Mouse (Mus musculus) heart, postnatal 0 days (tissue): ENCODE measurements at regions not wholly inside any gene's neighbourhood (a gene's known extent, or its start where the extent isn't known, plus 50 kb on each side); places are given as distances from the start of the nearest gene placed in this dataset.
A peak's percentile ranks its signal among the peaks of the same experiment; 100 is the strongest.

Experiments
- ATAC-seq: fragments of 200-750 bp; cut with Nextera tagmentation; 2 replicates; pipeline ENCODE4 v1.8.0; 2017; ENCODE audit warnings: low read depth, moderate number of reproducible peaks, moderate library complexity; ENCODE audit not compliant: insufficient read depth
- DNase-seq: peaks from one replicate; pipeline ENCODE4 v3.0.0-alpha.2; 2016; ENCODE audit warnings: low spot score
- H3K27ac ChIP-seq: fragments of 300-500 bp; sonication (generic); 2 replicates; pipeline ENCODE4 v1.5.1; 2014; ENCODE audit warnings: low read depth, mild to moderate bottlenecking
- H3K27me3 ChIP-seq: fragments of 300-500 bp; sonication (generic); 2 replicates; pipeline ENCODE4 v1.6.1; 2014; ENCODE audit warnings: low read length, mixed read lengths; ENCODE audit not compliant: control insufficient read depth, insufficient read depth
- H3K36me3 ChIP-seq: fragments of 300-500 bp; sonication (generic); replicated peaks from 2 replicates; pipeline ENCODE4 v1.6.1; 2014; ENCODE audit warnings: low read length, mixed read lengths; ENCODE audit not compliant: control insufficient read depth, insufficient read depth
- H3K4me1 ChIP-seq: fragments of 300-500 bp; sonication (generic); 2 replicates; pipeline ENCODE4 v1.6.1; 2014; ENCODE audit warnings: antibody characterized with exemption; ENCODE audit not compliant: control insufficient read depth, insufficient read depth
- H3K4me2 ChIP-seq: fragments of 300-500 bp; sonication (generic); 2 replicates; pipeline ENCODE4 v1.6.1; 2014; ENCODE audit warnings: low read depth, mild to moderate bottlenecking, low read length, moderate library complexity
- H3K4me3 ChIP-seq: fragments of 300-500 bp; sonication (generic); 2 replicates; pipeline ENCODE4 v1.5.1; 2014; ENCODE audit warnings: low read depth, low read length
- H3K9ac ChIP-seq: fragments of 300-500 bp; sonication (generic); replicated peaks from 2 replicates; pipeline ENCODE4 v1.6.1; 2014; ENCODE audit warnings: low read depth, low read length, mixed read lengths
- H3K9me3 ChIP-seq: fragments of 300-500 bp; sonication (generic); replicated peaks from 2 replicates; pipeline ENCODE4 v1.6.1; 2016; ENCODE audit warnings: low read length; ENCODE audit not compliant: control insufficient read depth
- CTCF ChIP-seq: IDR thresholded peaks from 2 replicates; pipeline ENCODE4 v1.5.1; 2016; ENCODE audit warnings: antibody characterized with exemption, control low read depth, low read depth
- EP300 ChIP-seq: IDR thresholded peaks from 2 replicates; pipeline ENCODE4 v1.6.1; 2016; ENCODE audit warnings: antibody characterized with exemption, low read depth
- WGBS: fragments of 180-500 bp; shearing (Covaris S2); extraction: QIAGEN DNeasy Blood & Tissue Kit; methylation state at CpG from one replicate; pipeline ENCODE4 v1.1.7; 2014; 5-methylcytosine and 5-hydroxymethylcytosine counted together

DNA sequence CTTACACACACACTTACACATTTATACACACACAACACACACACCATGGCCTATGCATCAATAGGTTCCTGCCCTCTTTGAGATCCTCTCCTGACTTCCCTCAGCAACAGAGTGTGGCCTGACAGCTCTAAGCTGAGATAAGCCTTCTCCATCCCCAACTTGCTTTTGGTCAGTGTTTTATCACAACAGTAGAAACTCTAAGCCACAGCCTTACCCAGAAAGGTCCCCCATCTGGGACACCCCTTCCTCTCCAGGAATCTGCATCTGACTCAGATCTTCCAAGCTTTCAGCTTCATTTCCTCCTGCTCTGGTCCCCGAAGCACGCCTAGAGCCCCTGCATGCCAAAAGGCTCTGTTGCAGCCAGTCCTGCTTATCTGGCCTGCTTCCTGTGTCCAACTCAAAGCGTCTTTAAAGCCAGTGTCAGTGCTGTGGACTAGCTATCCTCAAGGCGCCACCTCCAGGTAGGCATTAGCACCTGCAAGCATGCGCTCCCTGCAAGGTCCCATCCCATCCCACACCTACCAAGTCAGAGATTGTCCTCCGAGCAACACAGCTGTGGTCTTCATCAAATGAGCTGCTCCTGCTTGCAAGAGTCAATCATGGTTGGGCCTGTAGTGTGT, 205.5 kb upstream of the Rpl38 start:
- Histone ChIP-seq H3K27ac (no peak overlapping the region), H3K4me3 (no peak overlapping the region), H3K9ac (no peak overlapping the region), H3K4me1 (no peaks in the 10 kb centered on the region; the same call in 1 of the 2 replicates), H3K27me3 (peaks cover 41% of the 10 kb centered on the region), H3K36me3 (no peaks in the 10 kb centered on the region), H3K9me3 (no peaks in the 10 kb centered on the region), H3K4me2 (no peak overlapping the region)
- ATAC-seq: peak; percentile 91
- WGBS: 3% methylated on average over 6 of the region's 6 CpGs
- peak; percentile 87 for DNase-seq
- TF ChIP-seq EP300: no peak
- TF ChIP-seq CTCF: peak; percentile 89

GRCm38 (mm10) chr11:114454876-114455330, 213.4 kb upstream of the Rpl38 start:
- Histone ChIP-seq H3K4me1 (no peaks in the 10 kb centered on the region), H3K4me3 (no peak overlapping the region), H3K9me3 (no peaks in the 10 kb centered on the region), H3K27ac (no peak overlapping the region), H3K27me3 (no peaks in the 10 kb centered on the region), H3K9ac (no peak overlapping the region), H3K36me3 (no peaks in the 10 kb centered on the region), H3K4me2 (no peak overlapping the region)
- ATAC-seq: no peak
- WGBS: 53% methylated on average over 12 of the region's 12 CpGs
- no peak for DNase-seq
- no peak for TF ChIP-seq CTCF
- TF ChIP-seq EP300: no peak

GRCm38 (mm10) chr11:114448776-114449401, 219.4 kb upstream of the Rpl38 start:
- H3K27me3 ChIP-seq: 0 out of 2 replicates have a peak, but pooled peaks cover 2% of the 10 kb centered on the region
- H3K9ac ChIP-seq: no peak overlapping the region
- ATAC-seq: peak; percentile 42; the same call in 1 of the 2 replicates
- no peaks in the 10 kb centered on the region for H3K9me3 ChIP-seq
- peaks cover 19% of the 10 kb centered on the region for H3K4me1 ChIP-seq
- H3K4me2 ChIP-seq: peak overlapping the region; percentile 41
- H3K27ac ChIP-seq: peak overlapping the region; percentile 8
- no peak overlapping the region for H3K4me3 ChIP-seq
- no peaks in the 10 kb centered on the region for H3K36me3 ChIP-seq
- peak; percentile 61 for DNase-seq
- 11% methylated on average over 13 of the region's 13 CpGs for WGBS
- no peak for TF ChIP-seq CTCF

GRCm38 (mm10) chr11:114447461-114447847, 220.9 kb upstream of the Rpl38 start:
- no peaks in the 10 kb centered on the region for H3K36me3 ChIP-seq
- WGBS: 90% methylated on average over 5 of the region's 5 CpGs
- no peaks in the 10 kb centered on the region for H3K9me3 ChIP-seq
- DNase-seq (no peak), ATAC-seq (no peak)
- no peak overlapping the region for H3K27ac ChIP-seq
- H3K4me1 ChIP-seq: peaks cover 19% of the 10 kb centered on the region
- 0 out of 2 replicates have a peak, but pooled peaks cover 2% of the 10 kb centered on the region for H3K27me3 ChIP-seq
- TF ChIP-seq CTCF: no peak
- TF ChIP-seq EP300: no peak
- no peak overlapping the region for H3K9ac ChIP-seq
- H3K4me3 ChIP-seq: no peak overlapping the region
- peak overlapping the region; percentile 59 for H3K4me2 ChIP-seq

DNA sequence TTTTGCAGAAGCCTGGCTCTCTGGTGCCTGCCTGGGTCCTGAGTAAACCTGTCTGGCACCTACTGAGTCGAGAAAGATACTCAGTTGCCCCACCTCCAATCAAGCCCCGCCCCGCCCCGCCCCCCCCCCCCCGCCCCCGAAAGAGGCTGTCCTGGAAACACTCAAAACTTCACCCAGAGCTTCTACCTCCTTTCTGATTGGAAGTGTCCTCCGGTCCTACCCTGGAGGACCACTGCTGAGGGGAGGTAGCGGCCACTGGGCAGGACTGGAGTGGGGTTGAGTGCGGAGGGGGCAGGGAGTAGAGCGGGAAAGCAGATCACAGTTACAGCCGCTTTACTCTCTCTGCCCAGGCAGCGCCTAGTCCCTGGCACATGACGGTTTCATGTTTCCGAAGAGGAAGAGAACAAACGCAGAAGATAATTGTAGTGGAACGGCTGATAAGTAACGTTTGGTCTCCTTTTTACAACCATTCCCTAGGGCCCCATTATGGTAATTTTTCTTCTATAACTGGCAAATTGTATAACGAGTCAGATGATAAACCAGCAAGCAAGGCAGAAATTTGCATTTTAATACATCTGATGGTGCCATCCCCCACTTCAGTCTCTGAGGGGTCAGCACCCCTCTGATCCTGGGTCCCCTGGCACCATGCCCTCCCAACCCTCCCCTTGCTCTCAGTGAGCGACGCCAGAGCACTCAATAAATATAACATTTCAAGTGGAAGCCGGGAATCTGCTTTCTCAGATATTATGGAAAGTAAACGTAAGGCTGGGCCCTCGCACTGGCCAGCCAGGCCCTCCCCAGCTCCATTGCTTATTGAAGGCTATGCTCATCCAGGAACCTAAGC, 221.5 kb upstream of the Rpl38 start:
- H3K27ac ChIP-seq: no peak overlapping the region
- ATAC-seq (peak; percentile 63), DNase-seq (peak; percentile 51)
- H3K4me2 ChIP-seq: peak overlapping the region; percentile 59
- no peak for TF ChIP-seq CTCF
- 6% methylated on average over 21 of the region's 23 CpGs for WGBS
- H3K27me3 ChIP-seq: 0 out of 2 replicates have a peak, but pooled peaks cover 2% of the 10 kb centered on the region
- H3K4me1 ChIP-seq: peaks cover 19% of the 10 kb centered on the region
- H3K36me3 ChIP-seq: no peaks in the 10 kb centered on the region
- H3K9me3 ChIP-seq: no peaks in the 10 kb centered on the region
- peak overlapping the region; percentile 34 for H3K4me3 ChIP-seq
- H3K9ac ChIP-seq: no peak overlapping the region
